Mouse (Mus musculus): Measurements from ENCODE around the gene Hoxd4. TPM values are rescaled to one million over a fixed set of nuclear protein-coding genes. Genes with fewer than 3 reads are reported as not detected.

Hoxd4 gene
- polyA plus RNA-seq, 2 experiments from 2014 or later = not detected

DNA sequence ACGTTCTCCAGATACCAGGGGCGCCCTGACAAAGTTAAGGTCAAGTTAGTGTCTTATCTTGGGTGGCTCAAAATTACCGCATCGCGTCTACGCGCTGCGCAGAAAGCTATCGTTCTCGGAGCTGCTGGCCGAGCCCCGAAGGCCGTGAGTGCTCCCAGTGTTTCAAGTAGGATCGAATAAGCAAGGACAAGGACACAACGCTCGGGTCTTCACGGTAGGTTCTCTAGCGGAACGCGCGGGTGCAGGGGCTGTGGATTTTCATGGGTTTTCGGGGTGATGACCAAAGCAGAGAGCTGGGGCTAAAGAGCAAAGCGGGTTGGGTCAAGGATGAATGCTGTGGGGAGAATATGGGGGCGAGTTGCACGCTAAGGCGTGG lies 32.1 kb upstream of the Hoxd4 start:
- ATAC-seq = no peak

DNA sequence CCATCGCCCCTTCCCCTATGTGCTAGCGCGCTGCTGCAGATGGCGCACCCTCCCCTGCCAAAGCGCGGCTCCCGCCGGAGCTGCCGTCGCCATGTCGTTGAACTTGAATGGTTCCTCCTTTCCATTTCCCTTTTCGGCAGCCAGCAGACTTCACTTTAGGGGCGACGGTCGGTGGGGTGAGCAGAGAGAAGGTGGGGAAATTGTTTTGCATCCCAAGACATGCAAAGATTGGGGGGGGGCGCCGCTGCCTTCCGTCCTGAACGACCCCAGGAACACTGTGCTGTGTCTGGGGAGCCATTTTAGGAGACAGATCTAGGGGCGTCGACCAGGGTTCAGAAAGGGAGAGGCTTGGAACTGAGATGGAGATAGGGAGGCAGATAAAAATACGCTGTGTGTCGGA lies 31.7 kb upstream of the Hoxd4 start:
- no peak for ATAC-seq

DNA sequence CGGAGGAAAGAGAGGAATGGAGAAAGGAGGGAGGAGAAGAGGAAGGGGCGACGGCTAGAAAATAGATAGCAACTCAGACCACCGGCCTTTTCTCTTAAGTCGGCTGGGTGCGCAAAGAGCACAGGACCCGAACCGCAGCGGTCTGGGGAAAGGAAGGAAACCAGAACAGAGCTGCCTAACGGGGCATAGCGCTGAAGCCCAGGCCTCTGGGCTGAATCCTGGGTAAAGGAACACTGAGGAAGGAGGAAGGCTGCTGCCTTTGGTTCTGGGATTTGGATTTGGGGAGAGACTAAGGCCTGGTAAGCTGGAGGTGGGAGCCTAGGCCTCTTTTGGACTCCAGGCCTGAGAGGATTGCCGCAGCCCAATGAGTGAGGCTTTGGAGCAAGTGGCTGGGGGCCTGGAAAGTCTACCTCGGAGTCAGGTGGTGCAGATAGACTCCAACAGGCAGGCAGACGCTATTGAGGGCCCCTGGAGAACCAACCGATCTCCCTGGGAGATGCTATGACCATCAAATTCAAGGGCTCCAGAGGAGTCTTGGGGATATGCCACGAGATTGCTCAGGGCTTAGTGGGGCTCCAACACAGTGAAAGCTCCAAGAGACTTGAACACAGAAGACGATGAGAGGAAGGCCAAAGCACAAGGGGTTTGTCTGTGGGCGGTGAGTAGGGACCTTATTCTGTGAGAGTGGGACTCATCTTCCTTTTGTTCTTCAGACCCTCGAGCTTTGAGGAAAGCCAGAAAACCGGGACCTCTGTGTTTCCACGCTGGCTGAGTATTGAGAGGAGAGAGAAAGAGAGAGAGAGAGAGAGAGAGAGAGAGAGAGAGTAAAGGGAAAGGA lies 30.9 kb upstream of the Hoxd4 start:
- ATAC-seq = no peak

DNA sequence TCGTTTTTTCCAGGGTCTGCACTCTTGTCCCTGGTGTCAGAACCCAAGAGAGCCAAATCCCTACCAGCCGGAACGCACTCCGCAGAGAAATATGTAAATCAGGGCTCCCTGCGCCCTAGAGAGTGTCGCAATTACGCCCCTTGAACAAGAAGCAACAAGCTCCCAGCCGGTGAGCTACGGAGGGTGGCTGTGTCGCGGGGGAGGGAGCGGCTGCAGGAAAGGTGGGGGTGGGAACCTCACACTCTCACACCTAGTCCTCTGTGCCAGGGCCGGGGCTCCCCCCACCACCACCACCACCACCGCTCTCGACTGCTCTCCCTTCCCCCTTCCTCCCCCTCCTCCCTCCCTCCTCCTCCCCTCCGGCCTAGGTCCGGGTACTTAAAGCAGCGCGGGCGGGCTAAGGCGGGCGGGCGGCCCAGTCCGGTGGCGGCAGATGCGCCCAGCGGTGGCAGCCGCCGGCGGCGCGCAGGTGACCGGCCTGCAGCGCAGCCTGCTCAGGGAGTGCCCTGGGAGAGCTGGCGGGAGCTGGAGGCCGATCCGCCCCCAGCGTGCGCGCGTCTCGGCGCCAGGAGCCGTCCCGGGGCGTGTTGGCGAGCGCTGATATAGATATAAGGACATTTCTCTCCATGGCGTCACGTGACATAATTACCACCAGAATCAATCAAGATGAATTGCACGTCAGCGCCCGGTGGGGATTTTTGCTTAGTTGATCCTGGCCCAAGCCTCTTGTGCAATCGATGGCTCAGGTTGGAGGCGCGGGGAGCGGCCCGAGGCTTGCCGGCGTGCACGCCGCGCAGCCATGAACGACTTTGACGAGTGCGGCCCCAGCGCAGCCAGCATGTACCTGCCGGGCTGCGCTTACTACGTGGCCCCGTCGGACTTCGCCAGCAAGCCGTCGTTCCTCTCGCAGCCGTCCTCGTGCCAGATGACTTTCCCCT lies 29.9 kb upstream of the Hoxd4 start:
- ATAC-seq = no peak

DNA sequence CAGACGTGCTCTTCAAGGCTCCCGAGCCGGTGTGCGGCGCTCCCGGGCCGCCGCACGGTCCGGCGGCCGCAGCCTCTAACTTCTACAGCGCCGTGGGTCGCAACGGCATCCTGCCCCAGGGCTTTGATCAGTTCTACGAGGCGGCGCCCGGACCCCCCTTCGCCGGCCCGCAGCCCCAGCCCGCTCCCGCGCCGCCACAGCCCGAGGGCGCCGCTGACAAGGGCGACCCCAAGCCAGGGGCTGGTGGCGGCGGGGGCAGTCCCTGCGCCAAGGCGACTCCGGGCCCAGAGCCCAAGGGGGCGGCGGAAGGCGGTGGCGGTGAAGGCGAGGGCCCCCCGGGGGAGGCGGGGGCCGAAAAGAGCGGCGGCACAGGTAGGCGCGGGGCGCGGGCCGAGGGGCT lies 28.9 kb upstream of the Hoxd4 start:
- ATAC-seq = no peak

DNA sequence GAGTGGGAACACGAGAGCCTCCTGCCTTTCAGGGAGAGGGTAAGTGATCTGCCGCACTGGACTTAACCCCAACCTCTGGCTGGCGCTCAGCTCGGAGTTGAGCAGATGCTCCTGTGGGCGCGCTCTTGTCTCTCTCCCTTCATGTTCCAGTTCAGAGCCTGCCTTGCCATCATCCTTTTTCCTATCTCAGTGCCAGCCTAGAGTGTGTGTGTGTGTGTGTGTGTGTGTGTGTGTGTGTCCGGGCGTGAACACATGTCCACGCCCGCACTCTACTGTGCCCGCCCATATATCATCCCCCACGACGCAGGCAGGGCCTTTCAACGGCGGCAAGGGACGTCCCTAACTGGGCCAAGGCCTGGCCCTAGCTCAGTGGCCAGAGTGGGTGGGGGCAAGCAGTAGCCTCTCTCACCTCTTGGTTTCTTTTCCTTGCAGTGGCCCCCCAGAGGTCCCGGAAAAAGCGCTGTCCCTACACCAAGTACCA lies 28.2 kb upstream of the Hoxd4 start:
- no peak for ATAC-seq

DNA sequence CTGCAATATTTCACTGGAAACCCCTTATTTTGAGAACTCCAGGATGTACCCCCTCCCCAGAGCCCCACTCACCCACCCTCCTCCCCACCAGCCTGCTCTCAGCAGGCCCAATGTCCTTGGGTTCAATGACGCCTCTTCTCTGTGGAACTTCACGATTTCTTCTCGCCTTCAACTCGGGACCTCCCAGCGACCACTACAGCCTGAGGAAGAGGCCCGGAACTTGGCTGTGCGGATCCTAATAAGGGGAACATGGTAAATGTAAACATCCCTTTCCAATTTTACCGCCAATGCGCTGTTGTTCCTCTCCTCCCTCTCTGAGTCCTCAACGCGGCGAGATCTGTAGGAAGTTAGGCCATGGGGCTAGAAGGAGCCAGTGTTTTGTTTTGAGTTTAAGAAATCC lies 27.6 kb upstream of the Hoxd4 start:
- ATAC-seq = no peak

DNA sequence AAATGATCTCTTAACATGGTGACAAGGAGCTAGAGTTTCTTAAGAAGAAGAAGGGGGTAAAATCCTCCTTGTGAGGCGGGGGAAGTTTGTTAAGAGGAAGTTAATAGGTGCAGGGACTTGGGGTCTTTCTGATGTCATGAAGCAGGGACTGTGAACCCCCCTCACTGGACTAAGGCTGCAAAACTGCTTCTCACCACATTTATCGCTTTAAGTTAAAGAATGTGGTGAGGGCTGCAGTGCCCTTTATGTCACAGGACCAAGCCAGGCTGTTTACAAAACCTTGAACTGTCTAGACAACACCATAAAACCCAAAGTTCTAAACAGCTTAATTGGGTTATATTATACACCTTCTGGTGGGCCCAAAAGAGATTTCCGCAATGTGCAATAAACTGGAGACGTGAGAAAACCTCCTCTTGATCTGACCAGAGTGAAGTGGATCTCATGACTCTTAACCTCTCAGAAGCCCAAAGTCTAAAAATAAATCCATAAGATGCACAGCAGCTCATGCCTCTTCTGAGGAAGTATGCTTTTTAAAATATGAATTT lies 26.6 kb upstream of the Hoxd4 start:
- ATAC-seq = no peak

DNA sequence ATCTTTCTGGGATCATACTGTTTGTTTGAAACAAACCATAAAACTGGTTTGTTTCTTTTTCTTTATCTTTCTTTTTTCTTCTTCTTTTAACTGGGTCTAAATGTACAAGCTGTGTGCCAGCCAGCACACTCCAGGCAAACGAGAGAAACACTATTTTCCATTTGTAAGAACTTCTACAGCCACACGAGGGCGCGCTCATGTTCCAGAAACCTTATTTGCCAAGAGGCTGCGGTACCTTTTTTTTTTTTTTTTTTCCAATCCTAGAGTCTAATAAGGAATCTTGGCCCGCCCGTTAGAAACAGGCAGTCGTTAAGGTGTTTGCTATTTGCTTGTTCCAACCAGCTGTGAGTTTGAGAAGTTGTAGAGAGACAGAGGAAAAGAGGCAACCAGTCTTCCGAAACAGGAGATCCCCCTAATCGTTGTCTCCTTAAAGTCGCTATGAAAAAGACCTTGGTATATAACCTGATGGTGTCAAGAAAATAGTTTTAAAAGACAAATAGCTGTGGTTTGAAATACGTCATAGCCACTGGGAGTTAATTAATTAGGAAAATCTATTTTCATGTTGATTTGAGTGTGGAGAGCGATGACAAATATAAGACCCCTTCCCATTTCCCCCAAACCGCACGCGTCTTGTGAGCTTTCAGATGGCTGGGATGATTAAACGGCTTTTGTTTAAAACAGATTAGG lies 25.3 kb upstream of the Hoxd4 start:
- ATAC-seq = no peak

DNA sequence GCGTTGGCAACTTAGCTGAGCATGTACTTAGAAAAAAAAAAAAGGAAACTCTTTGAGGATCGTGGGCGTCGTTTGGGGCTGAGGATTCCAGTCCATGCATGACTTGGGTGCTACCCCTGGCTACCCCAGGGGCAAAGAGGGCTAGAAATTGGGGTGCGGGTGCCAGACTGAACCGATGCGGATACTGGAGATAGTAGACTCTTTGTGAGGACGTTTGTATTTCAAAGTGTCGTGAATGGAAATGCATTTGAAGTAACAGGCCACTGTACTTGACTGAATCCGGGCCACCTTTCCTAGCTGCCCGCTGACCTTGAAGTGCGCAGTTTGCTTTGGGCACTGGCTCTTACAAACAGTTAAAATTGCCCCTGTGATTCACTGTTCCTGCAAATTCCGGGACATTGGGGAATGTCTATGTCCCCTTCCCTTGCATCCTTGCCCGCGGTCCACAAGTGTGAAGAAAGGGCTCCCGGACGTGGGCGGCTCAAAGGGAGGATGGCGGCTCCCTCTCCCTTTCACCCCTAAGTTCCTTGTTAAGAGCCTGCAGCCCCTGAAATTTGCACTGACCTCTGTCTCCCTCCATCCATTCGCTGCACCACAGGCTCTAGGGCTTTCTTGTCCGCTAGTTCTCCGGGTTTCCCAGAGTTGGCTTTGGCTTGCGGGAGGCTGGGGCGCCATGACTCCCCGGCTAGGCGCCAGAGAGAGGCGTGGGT lies 24.6 kb upstream of the Hoxd4 start:
- ATAC-seq = no peak

DNA sequence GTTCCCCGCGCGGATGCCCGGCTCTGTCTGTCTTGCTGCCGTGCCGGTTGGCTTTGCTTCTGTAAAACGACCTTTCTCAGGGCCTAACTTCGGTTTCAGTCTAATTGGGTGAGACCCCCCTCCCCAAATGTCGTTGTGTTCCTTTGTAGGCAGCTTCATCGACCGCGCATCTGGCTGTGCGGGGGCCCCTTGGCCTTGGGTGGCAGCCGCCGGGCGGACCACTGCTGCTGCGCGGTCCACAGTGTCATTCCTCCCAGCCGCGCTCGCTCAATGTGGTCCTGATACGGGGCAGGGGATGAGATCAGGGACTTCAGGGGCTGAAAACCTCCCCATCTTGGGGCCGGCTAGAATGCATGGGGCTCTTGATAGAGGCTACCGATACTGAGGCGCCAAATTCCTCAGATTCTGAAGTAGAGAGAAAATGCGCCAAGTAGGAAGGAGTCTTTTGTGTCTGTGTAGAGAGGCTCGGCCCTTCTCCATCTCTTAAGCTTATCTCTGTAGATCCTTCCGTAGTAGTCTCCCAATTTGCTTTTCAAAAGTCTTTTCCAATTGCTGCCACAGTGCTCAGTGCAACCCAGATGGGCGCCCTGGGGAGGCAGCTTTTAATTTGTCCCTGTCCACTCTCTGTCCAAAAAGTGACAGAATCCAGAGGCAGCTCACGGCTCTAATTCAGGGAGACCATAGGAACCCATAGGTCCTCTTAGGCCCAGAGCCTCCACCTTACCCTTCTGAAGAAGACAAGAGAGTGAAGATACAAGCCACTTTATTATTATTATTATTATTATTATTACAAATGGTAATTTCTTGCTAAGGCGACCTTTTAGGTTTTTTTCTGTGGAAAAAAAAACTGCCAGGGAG lies 23.8 kb upstream of the Hoxd4 start:
- no peak for ATAC-seq

DNA sequence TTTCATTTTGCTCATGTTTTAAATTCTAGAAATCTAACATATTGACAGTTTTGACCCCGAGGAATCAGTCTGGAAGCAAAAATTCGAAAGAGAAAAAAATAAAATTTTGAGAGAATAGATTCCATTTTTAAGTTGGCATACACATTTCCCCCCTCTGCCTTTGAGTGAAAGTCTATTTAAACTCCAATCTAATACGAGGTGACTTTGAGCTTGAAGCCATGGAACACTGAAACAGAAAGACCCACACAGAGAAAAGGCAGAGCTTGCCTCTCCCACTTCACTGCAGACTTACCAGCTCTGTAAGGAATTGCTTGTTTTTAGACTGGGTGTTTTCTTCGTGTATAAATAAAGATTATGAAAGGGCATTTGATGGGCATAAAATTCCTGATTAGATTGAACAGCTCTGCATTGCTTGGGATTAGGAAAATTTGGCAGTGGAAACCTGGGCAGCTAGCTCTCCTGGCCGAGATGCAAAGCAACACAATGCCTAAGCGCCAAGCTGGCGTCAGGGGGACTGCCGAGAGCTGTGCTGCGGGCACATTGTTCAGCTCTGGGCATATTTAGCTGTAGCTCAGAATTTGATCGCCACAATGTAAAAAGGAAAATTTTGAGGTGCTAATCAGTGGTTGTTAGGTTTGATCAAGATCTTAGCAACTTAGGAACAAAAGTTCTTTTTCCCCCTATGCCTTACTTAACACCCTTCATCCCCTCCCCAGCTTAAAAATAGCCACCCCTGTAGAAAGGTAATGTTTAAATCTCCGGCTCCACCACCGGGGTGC lies 22.7 kb upstream of the Hoxd4 start:
- no peak for ATAC-seq

DNA sequence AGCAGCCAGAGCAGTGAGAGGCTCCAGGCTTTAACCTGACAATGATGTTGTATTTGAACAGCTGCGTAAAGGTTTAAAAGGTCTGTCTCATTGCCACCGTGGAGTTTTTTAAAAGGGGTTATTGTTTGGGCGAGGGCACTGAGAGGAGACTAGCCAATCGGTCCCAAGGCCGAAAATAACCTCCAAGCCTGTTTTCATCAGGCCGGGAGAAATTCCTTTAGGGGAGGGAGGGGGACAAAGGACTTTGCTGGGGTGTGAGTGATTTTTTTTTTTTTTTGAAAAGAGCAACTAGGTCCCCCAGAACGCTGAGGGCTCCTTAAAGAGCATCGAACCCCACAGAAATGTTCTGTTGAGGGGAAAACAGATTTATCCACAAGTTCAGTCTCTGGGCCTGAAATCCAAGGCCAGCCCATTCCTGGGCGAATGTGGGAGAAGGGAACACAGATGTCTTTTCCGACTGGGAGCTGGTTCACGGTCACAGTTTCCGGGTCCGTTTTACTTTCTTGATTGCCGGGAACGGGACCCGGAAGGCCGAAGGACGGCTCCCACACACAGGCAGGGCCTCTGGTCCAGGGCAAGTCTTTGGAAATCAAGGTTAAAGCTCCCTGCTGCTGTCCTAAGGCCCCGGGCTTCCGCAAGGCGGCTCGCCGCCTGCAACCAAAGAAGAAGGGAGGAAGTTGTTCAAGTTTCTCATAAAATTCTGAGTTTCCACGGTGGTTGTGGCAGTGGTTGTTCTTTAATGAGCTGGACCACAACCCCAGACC lies 22.0 kb upstream of the Hoxd4 start:
- no peak for ATAC-seq

DNA sequence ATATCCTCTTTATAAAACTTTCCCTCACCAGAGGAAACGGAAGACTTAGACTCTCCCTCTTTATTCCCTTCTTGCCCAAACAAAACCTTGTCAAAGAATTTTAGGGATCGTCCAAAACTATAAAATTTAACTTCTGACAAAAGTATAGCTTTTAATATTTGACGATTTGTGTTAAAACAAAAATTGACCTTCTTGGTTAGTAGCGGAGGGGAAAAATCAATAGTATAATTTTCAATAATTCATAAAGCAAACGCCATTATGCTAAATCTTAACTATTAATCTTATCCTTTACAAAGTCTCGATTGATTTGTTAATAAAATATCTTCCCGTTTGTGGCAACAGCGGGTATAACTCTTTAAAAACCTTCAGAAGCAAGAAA lies 21.4 kb upstream of the Hoxd4 start:
- no peak for ATAC-seq

DNA sequence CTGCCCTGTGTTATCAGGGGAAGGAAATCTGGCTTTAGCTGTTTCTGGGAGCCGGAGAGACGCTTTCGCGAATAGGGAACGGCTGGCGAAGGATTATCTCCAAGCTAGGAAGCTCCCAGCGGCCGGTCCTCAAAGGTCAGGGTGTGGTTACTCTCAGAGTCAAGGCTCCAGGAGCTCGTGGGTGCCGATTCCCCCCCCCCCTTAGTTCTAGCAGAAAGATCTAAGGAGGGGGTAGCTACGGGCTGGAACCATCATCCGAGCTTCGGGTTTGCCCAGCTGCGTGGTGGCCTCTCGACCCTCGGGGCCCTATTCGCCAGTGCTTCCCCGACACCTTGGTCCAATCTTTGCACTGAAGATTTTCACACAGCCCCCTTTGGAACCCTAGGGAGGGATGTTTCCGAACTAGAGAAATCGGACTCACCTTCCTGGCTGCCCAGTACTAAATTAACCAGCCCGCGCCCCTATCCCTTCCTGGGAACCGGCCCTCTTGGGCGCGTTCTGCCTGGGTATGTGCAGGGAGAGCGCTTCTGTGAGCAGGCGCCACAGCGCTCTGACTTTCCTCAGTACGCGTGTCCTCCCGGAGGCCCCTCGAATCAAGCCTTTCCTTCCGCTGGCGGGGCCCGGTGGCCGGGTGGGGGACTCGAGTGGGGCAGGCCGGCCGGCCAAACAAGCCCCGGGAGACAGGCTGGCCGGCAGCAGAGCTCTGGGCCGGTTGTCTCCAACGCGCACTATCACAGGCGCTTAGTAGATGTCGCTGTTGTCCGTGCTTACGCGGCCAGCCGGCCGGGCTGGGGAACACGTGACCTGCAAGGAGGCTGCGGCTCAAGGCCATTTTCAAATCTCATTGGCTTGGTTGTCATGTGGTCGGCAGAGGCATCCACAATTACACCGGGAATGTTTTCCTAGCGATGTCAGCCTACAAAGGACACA lies 20.4 kb upstream of the Hoxd4 start, which contains the start of gene Hoxd10:
Hoxd10 (plus strand) TSS at position 903 of the 930 bp plus-strand sequence.
- no peak for ATAC-seq

DNA sequence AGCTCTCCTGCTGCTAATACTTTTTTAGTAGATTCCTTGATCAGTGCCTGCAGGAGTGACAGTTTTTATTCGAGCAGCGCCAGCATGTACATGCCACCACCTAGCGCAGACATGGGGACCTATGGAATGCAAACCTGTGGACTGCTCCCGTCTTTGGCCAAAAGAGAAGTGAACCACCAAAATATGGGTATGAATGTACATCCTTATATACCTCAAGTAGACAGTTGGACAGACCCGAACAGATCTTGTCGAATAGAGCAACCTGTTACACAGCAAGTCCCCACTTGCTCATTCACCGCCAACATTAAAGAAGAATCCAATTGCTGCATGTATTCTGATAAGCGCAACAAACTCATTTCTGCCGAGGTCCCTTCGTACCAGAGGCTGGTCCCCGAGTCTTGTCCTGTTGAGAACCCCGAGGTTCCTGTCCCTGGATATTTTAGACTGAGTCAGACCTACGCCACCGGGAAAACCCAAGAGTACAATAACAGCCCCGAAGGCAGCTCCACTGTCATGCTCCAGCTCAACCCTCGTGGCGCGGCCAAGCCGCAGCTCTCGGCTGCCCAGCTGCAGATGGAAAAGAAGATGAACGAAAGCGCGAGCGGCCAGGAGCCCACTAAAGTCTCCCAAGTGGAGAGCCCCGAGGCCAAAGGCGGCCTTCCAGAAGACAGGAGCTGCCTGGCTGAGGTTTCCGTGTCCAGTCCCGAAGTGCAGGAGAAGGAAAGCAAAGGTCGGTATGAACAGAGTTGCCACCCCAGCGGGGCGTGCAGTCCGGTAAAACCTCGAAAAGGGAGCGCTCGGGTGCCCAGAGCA lies 19.5 kb upstream of the Hoxd4 start:
- no peak for ATAC-seq

DNA sequence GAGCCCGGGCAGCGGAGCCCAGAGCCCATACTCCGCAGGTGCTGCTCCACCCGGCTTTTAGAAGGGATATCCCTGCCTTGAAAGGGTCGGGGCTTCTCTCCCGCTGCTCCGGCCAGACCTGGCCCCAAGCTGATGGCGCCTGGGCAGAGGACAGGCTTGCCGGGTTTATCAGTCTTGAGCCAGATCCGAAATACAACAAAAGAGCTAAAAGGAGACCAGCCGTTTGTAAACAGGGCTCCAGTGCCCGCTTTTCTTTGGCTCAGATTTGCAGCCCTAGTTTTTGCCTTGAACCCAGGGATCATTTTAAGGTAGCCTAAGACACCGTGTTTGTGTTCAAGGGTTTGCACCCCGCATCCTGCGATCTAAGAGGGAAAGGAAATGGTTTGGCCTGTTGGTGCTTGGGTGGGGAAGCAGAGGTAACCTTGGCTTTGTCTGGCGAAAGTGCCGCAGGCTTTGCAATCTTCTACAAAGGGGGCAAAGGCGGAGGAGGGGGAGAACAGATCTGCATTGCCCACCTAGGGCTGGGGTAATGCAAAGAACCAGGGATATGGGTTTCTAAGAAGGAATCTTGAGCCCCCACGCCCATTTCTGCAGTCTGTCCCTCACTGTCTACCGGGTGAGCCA lies 18.8 kb upstream of the Hoxd4 start:
- no peak for ATAC-seq

Measured in activated CD4-positive, CD25-positive, alpha-beta regulatory T cell, adult 4 months (primary cell).